Mouse (Mus musculus) liver, postnatal 0 days (tissue): Measurements from ENCODE around the gene Tyrobp.

Source experiments
- CTCF ChIP-seq: sonication (generic); IDR thresholded peaks from 2 replicates; pipeline ENCODE4 v1.5.1; 2016; ENCODE audit warnings: antibody characterized with exemption, low read depth
- EP300 ChIP-seq: IDR thresholded peaks from 2 replicates; pipeline ENCODE4 v1.6.1; 2016; ENCODE audit warnings: antibody characterized with exemption, low read depth, mild to moderate bottlenecking

DNA sequence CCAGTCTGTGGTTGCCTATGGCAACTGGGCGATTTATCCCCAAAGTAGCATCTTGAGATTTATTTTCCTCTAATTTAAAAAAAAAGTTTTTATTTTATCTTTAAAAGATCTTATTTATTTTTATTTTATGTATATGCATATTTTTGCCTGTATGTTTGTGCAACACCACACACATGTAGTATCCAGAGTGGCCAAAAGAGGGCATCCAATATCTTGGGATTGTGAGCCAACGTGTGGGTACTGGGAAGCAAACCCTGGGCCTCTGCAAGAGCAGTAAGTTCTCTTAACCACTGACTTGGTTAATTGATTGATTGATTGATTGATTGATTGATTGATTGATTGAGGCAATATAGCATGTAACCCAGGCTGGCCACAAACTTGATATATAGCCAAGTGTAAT is 18.7 kb upstream of the Tyrobp start:
- peak; percentile 52 for TF ChIP-seq CTCF
- TF ChIP-seq EP300 = no peak
